Mouse (Mus musculus) ES-E14 (cell line): ENCODE data around the gene Dlgap5. TPM values are rescaled to one million over a fixed set of nuclear protein-coding genes. Genes with fewer than 3 reads are reported as not detected.

ENCODE experiments used
- DNase-seq: peaks from one replicate; pipeline ENCODE4 v3.0.0-alpha.2; 2013; ENCODE audit warnings: low read depth, low spot score
- H3K27ac ChIP-seq: 2 replicates; pipeline ENCODE4 v1.5.1; 2012; ENCODE audit warnings: low read depth, mild to moderate bottlenecking, low read length, moderate library complexity, mixed read lengths; ENCODE audit not compliant: poor library complexity, insufficient read depth, severe bottlenecking
- H3K36me3 ChIP-seq: 2 replicates; pipeline ENCODE4 v1.6.1; 2012; ENCODE audit warnings: mild to moderate bottlenecking, low read length, moderate library complexity, mixed read lengths; ENCODE audit not compliant: control insufficient read depth, poor library complexity, insufficient read depth, severe bottlenecking
- H3K4me1 ChIP-seq, 2 experiments: fragments of 150-350 bp in 1 of 2; sonication (generic) in 1 of 2; 2 replicates each; pipeline ENCODE4 v1.6.1; 2012; ENCODE audit warnings: low read length in 2 of 2, mild to moderate bottlenecking in 1 of 2, mixed read lengths in 1 of 2; ENCODE audit not compliant: control insufficient read depth in 2 of 2, insufficient read depth in 2 of 2, poor library complexity in 1 of 2
- H3K4me3 ChIP-seq, 2 experiments: fragments of 150-350 bp in 1 of 2; sonication (generic) in 1 of 2; 2 replicates each; pipeline ENCODE4 v1.5.1; 2012; ENCODE audit warnings: low read length in 2 of 2, low read depth in 1 of 2, mild to moderate bottlenecking in 1 of 2, mixed read lengths in 1 of 2; ENCODE audit not compliant: insufficient read depth in 1 of 2, poor library complexity in 1 of 2, severe bottlenecking in 1 of 2
- H3K9ac ChIP-seq: 2 replicates; pipeline ENCODE4 v1.6.1; 2012; ENCODE audit warnings: low read depth, mild to moderate bottlenecking, low read length, mixed read lengths; ENCODE audit not compliant: poor library complexity, insufficient read depth, severe bottlenecking
- H3K9me3 ChIP-seq: fragments of 150-350 bp; sonication (generic); 2 replicates; pipeline ENCODE4 v1.6.1; 2012; ENCODE audit warnings: low read depth, mild to moderate bottlenecking, low read length; ENCODE audit not compliant: control insufficient read depth, insufficient read depth
- CHD2 ChIP-seq: IDR thresholded peaks from 2 replicates; pipeline ENCODE4 v1.6.1; 2014; ENCODE audit warnings: mild to moderate bottlenecking, low read depth, low read length, inconsistent platforms
- HCFC1 ChIP-seq: IDR thresholded peaks from 2 replicates; pipeline ENCODE4 v1.6.1; 2012; ENCODE audit warnings: low read length, inconsistent platforms, borderline replicate concordance; ENCODE audit not compliant: insufficient read depth
- MAFK ChIP-seq: IDR thresholded peaks from 2 replicates; pipeline ENCODE4 v1.6.1; 2014; ENCODE audit warnings: mild to moderate bottlenecking, low read depth, low read length, inconsistent platforms; ENCODE audit not compliant: insufficient read depth
- ZC3H11A ChIP-seq: IDR thresholded peaks from 2 replicates; pipeline ENCODE4 v1.6.1; 2012; ENCODE audit warnings: low read depth, mild to moderate bottlenecking, inconsistent platforms, low read length, borderline replicate concordance
- ZNF384 ChIP-seq: IDR thresholded peaks from 2 replicates; pipeline ENCODE4 v1.6.1; 2012; ENCODE audit warnings: low read depth, low read length, inconsistent platforms
- in situ Hi-C, 2 experiments: fragments of 600-800 bp; cut with MboI; formaldehyde crosslinking; loops; one replicate each; pipeline ENCODE4 v1.15.1; 2025; ENCODE audit warnings: low sequenced_read_pairs in 2 of 2, inconsistent platforms in 1 of 2; ENCODE audit not compliant: unreplicated experiment in 2 of 2
- total RNA-seq: library from RNA; depleted of rRNA; stranded (reverse); fragments of 300-350 nt; gene quantifications from 2 replicates; pipeline ENCODE4 v1.2.3, GENCODE M21; 2012; rRNA removed

The Dlgap5 gene
- 46.8 and 68.2 TPM in 2 replicates for total RNA-seq

DNA sequence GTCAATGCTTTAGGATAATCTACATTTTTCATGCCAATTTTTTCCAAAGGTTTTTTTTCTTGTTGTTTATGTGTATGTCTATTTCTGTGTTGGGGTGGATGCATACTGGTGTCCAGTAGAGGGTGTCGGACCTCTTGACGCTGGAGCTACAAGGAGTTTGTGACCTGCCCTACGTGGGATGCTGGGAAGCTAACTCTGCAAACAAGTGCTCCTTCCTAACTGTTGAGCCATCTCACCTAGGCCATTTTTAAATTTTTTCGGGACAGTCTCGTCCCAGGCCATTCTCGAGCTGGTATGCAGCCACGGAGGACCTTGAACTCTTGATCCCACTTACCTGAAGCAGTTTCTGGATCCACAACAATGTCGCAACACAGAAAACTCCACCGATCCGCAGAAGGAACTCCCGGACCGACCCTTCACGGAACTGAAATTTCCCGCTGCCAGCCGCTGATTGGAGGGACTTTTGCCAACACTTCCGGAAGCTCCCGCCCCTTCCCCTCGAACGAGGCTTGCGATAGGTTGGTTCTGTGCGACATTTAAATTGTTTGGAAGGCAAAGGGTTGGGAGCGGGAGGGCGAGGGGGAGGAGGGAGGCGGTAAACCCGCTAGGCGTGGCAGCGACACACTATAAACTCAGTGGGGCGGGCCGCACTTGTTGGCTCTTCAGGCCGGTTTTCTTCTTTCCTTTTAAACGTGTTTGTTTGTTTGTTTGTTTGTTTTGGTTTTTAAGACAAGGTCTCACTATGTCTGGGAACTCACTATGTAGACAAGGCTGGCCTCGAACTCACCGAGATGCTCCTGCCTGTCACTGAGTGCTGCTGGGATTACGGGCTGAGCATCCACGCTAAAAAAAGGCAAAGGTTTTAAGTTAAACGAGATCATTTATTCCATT is at the start of gene Dlgap5:
TSS of gene Dlgap5 (minus strand) at position 633 of the 891 bp plus-strand sequence.
- in situ Hi-C loops, result no loop called here
- Histone ChIP-seq H3K27ac (peak within 1 kb of the TSS; percentile 70), H3K9me3 (no peaks in the 10 kb centered on the region), H3K4me1 (peaks cover 3 to 12% of the 10 kb centered on the region in 2 experiments; a peak in 3 of 4 replicates), H3K9ac (peak within 1 kb of the TSS; percentile 98), H3K4me3 (peak within 1 kb of the TSS; percentile 84 to 98), H3K36me3 (peaks cover 18% of the 10 kb centered on the region)
- DNase-seq, result peak; percentile 95
- TF ChIP-seq CHD2 (0 out of 2 replicates have a peak, but pooled peaks have one; percentile 17), HCFC1 (no peak)

DNA sequence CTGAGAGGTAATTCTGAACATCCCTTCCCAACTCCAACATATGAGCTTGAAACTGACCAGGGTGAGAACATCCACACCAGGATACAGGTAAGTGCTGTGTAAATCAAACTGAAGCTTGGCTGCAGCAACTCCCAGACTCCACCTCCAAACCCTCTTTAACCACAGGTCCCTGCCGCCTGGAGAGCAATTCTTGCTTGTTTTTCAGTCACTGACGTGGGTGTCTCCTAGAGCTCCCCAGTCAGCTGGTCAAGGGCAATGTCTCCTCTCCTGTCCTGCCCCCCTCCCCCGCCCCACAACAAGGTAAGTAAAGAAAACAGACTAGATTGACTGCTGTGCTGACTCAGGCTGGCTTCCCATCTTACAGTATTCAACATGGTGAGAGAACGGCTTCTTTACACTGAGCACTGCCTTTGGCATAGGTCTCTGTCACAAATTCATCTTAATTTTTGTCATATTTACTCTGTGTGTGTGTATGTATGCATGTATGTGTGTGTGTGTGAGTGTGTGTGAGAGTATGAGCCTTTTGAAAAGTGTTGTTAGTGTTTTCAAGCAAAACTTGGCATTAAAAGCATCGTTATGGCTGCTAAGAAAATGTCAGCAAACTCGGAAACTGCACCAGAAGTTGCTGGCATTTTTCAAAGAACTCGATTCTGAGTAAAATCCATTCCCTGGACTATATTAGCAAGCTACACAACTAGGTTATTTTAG is 47.4 kb upstream of the Dlgap5 start:
- H3K9ac ChIP-seq, result no peak overlapping the region
- no peaks in the 10 kb centered on the region for H3K9me3 ChIP-seq
- in situ Hi-C loops, result no loop called here
- no peak for DNase-seq
- H3K36me3 ChIP-seq, result no peaks in the 10 kb centered on the region
- no peak overlapping the region for H3K4me3 ChIP-seq
- TF ChIP-seq CHD2, result no peak
- no peak for TF ChIP-seq ZNF384
- TF ChIP-seq ZC3H11A, result no peak
- no peak for TF ChIP-seq HCFC1
- TF ChIP-seq MAFK, result no peak
- H3K27ac ChIP-seq, result no peak overlapping the region
- H3K4me1 ChIP-seq, result no peaks in the 10 kb centered on the region

DNA sequence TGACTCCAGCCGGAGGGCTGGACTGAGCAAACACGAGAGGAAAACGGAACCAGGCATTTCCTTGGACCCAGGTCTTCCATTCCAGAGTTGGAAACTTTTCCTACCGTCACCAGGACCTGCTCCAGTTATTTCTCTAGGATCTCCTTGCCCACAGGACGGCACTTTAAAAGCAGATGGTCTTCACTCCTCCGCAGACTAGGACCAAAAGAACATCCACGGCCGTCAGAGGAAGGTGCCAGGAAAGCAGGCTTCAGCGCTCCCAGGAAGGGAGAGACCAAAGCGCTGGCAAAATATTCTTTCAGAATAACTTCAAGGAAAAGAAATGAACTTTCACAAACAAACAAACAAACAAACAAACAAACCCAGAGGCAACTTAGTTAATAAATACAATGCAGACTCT is 46.2 kb upstream of the Dlgap5 start:
- H3K27ac ChIP-seq, result no peak overlapping the region
- no peak overlapping the region for H3K4me3 ChIP-seq
- no peak overlapping the region for H3K9ac ChIP-seq
- in situ Hi-C loops, result no loop called here
- no peaks in the 10 kb centered on the region for H3K4me1 ChIP-seq
- TF ChIP-seq CHD2, result no peak
- TF ChIP-seq MAFK, result no peak
- TF ChIP-seq ZC3H11A, result no peak
- TF ChIP-seq ZNF384, result no peak
- no peak for TF ChIP-seq HCFC1
- no peaks in the 10 kb centered on the region for H3K9me3 ChIP-seq
- DNase-seq, result no peak
- H3K36me3 ChIP-seq, result no peaks in the 10 kb centered on the region

DNA sequence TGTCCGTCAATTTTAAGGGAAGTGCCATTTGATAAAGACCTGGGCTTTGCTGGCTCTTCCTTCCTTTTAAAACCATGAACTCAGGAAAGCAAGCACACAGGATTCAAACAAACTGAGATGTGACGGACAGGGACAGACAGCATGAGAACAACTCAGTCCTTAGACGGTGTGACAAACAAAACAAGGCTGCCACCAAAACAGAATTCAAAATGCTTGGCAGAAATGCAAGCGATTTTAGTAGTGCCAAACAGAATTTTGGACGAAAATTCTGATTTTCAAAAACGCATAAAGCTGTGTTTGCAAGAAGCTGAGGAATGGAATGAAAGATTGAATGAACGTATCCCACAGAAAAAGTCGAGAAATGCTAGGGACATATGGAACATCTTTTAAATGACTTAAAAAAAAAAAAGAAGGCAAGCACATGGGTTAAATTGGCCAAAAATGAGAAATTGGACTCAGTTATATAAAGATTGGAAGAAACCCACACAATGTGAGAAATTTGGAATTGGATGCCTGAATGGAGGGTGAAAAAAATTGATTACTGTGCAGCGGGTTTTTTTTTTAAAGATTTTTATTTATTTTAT is 44.8 kb upstream of the Dlgap5 start:
- H3K4me1 ChIP-seq, result no peaks in the 10 kb centered on the region
- no peaks in the 10 kb centered on the region for H3K9me3 ChIP-seq
- H3K27ac ChIP-seq, result no peak overlapping the region
- H3K4me3 ChIP-seq, result no peak overlapping the region
- no peaks in the 10 kb centered on the region for H3K36me3 ChIP-seq
- in situ Hi-C loops, result no loop called here
- no peak overlapping the region for H3K9ac ChIP-seq
- DNase-seq, result no peak
- TF ChIP-seq ZC3H11A, result no peak
- no peak for TF ChIP-seq HCFC1
- TF ChIP-seq MAFK, result no peak
- no peak for TF ChIP-seq CHD2
- no peak for TF ChIP-seq ZNF384
